Mouse (Mus musculus) heart, embryonic 11.5 days (tissue): ENCODE data around the gene Peak1. TPM values are rescaled to one million over a fixed set of nuclear protein-coding genes. Genes with fewer than 3 reads are reported as not detected.

Experiments
- ATAC-seq: fragments of 200-750 bp; cut with Nextera tagmentation; replicated peaks from 2 replicates; pipeline ENCODE4 v1.8.0; 2017; ENCODE audit warnings: moderate library complexity; ENCODE audit not compliant: insufficient number of reproducible peaks, low FRiP score, low TSS enrichment
- H3K27ac ChIP-seq: fragments of 300-500 bp; sonication (generic); 2 replicates; pipeline ENCODE4 v1.5.1; 2014; ENCODE audit warnings: mild to moderate bottlenecking, low read depth, low read length
- H3K27me3 ChIP-seq: fragments of 300-500 bp; sonication (generic); 2 replicates; pipeline ENCODE4 v1.6.1; 2014; ENCODE audit warnings: mild to moderate bottlenecking, low read length, mixed read lengths; ENCODE audit not compliant: control insufficient read depth, insufficient read depth
- H3K36me3 ChIP-seq: fragments of 300-500 bp; sonication (generic); 2 replicates; pipeline ENCODE4 v1.6.1; 2014; ENCODE audit warnings: mild to moderate bottlenecking, low read length, moderate library complexity, mixed read lengths; ENCODE audit not compliant: control insufficient read depth, insufficient read depth
- H3K4me1 ChIP-seq: fragments of 300-500 bp; sonication (generic); 2 replicates; pipeline ENCODE4 v1.6.1; 2014; ENCODE audit warnings: low read length; ENCODE audit not compliant: control insufficient read depth, insufficient read depth
- H3K4me2 ChIP-seq: fragments of 300-500 bp; sonication (generic); 2 replicates; pipeline ENCODE4 v1.6.1; 2014; ENCODE audit warnings: mild to moderate bottlenecking, moderate library complexity
- H3K4me3 ChIP-seq: fragments of 300-500 bp; sonication (generic); 2 replicates; pipeline ENCODE4 v1.5.1; 2014; ENCODE audit warnings: low read depth, low read length
- H3K9ac ChIP-seq: fragments of 300-500 bp; sonication (generic); 2 replicates; pipeline ENCODE4 v1.6.1; 2014; ENCODE audit warnings: mild to moderate bottlenecking, low read depth, low read length, moderate library complexity
- H3K9me3 ChIP-seq: fragments of 300-500 bp; sonication (generic); replicated peaks from 2 replicates; pipeline ENCODE4 v1.6.1; 2016; ENCODE audit warnings: low read length; ENCODE audit not compliant: control insufficient read depth
- WGBS: fragments of 180-500 bp; shearing (Covaris S2); extraction: QIAGEN DNeasy Blood & Tissue Kit; methylation state at CpG from one replicate; pipeline ENCODE4 v1.1.7; 2014; ENCODE audit not compliant: insufficient replicate concordance; 5-methylcytosine and 5-hydroxymethylcytosine counted together
- polyA plus RNA-seq: library from polyadenylated mRNA; unstranded; fragments of >200 nt; fragmentation: Nextera tagmentation; extraction: Ambion mirVana; gene quantifications from 2 replicates; pipeline ENCODE4 v1.2.1, GENCODE M21; 2014

Peak1 gene
- polyA plus RNA-seq: 14.4 and 16.1 TPM in 2 replicates

DNA sequence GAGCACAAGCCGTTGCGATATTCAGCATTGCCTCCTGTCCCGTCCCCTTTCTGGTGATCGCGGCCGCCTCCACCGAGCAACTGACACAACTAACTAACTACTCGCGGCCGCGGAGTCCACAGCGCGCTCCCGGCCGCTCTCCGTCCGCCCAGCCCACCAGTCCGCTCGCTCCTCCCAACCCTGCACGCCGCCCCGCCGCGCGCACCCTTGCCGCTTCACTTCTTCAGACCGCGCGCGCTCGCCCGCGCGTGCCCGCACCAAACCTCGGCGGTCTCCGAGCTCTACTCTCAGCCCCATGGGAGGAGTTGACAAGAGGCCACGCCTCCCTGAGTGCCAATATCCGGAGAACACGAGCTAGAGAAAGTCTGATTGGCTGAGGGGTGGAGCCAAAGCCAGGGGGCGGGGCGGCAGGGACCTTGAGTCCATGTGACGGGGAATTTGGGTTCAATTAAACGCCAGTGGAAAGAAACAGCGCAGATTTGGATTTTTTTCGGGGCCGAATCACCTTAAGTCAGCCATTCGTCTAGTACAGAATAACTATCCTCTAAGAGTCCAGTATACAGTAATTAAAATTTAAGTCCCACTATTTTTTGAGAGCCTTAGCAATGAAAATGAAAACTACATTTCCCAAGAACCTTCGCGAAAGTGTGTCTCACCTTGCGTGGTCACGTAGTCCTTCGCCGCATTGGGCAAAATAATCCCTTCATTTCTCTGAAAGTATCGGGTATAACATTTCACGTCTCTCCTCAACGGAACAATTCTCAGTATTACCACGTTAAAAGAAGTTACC, at the start of gene Peak1, which contains the start of gene Hmg20a:
Peak1 (minus strand) TSS at position 120 of the 790 bp plus-strand sequence.
Hmg20a (plus strand) TSS at position 662 of the 790 bp plus-strand sequence.
- Histone ChIP-seq H3K27ac (peak within 1 kb of the TSS; percentile 96), H3K4me1 (peaks cover 18% of the 10 kb centered on the region), H3K4me3 (peak within 1 kb of the TSS; percentile 76), H3K27me3 (no peaks in the 10 kb centered on the region), H3K9ac (peak within 1 kb of the TSS; percentile 88), H3K9me3 (no peaks in the 10 kb centered on the region), H3K36me3 (no peaks in the 10 kb centered on the region), H3K4me2 (peak within 1 kb of the TSS; percentile 81)
- under 1% methylated on average over 59 of the region's 59 CpGs for WGBS
- ATAC-seq: peak; percentile 94

DNA sequence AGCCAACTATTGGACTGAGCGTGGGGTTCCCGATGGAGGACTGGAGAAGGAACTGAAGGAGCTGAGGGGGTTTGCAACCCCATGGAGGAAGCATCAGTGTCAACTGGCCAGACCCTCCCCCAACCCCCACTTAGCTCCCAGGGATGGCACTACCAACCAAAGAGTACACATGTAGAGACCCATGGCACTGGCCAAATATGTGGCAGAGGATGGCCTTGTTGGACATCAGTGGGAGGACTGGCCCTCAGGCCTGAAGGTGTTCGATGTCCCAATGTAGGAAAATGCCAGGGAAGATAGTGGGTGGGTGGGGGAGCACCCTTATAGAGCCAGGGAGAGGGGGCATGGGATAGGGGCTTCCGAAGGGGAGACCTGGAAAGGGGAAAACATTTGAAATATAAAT, 48.4 kb upstream of the Peak1 start:
- no peak overlapping the region for H3K9ac ChIP-seq
- H3K4me2 ChIP-seq: no peak overlapping the region
- H3K9me3 ChIP-seq: no peaks in the 10 kb centered on the region
- H3K4me1 ChIP-seq: peaks cover 29% of the 10 kb centered on the region
- H3K27me3 ChIP-seq: no peaks in the 10 kb centered on the region
- H3K4me3 ChIP-seq: no peak overlapping the region
- no peak for ATAC-seq
- WGBS: 62% methylated on average over 4 of the region's 4 CpGs
- peaks cover 3% of the 10 kb centered on the region; the same call in 1 of the 2 replicates for H3K36me3 ChIP-seq
- H3K27ac ChIP-seq: no peak overlapping the region

DNA sequence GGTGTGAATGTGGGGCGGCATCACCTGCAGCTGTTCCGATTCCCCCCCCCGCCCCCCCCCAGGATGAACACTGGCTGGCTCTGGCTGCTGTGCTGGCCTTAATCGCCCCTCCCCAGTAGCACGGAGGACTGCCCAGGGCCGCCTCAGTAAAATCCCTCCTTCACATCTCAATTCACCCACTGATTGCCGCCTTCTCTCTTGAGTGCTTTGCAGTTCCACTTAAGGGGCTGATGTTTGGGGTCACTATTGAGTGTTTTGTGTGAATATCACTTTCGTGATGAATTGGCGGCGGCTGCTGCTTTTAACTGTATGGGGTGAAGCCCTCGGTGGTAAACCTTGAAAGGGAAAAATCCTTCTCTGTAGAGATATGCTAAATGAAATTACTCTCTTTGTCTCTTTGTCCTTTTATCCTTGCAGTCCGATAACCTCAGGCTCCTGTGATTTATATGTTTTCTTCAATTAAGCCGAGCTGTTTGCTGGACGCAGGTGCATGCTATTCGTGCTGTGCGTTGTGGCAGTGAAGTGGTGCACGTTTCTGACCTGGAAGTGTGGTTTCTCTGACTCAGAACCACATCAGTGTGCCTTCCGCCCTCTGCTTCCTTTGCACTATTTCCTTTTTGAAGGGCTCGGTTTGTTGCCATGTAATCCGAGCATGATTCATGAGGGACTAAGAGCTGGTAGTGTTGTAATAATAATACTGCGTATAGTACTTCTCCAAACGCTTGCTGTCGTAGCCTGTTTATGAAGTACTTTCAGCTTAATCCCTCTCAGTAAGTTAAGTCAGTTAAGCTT, 47.2 kb upstream of the Peak1 start:
- 58% methylated on average over 23 of the region's 23 CpGs for WGBS
- no peak for ATAC-seq
- Histone ChIP-seq H3K27ac (peak overlapping the region; percentile 42; the same call in 1 of the 2 replicates), H3K4me1 (peaks cover 23% of the 10 kb centered on the region), H3K36me3 (peaks cover 3% of the 10 kb centered on the region; the same call in 1 of the 2 replicates), H3K27me3 (no peaks in the 10 kb centered on the region), H3K9me3 (no peaks in the 10 kb centered on the region), H3K4me2 (no peak overlapping the region), H3K4me3 (no peak overlapping the region), H3K9ac (no peak overlapping the region)

DNA sequence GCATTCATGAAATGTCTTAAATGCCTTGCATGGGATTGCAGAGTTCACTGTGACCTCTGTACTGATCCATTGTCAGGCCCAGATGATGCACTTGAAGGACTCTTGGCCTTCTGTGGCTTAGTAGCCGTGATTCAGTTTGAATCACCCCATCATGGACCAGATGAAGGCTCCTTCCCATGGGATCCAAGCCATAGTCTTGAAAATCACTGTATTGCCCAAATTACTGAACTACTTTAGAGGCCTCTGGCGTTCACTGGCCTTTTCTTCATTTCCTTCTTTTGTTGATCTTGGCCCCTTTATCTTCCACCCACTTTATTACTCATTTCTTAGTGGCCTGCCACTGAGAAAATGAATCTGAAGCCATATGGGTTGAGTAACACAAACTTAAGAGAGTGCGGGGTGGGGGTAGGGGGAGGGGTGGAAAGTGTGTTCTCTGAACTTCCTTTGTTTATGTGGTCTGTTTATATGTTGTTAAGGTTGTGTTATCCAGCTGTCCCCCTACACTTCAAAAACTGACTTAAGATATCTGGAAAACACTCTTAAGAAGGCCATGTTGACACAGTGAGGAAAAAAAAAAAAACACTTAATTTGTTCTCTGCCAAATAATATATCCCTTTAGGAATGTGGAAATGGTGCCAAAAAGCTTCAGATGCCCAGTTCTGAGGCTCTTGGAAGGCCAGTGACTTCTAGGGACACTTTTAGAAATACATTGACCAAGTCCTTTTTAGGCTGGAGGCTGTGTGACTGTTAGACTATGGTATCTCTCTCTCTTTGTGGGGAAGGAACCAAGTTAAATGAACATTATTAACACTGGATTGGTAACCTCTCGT, 46.0 kb upstream of the Peak1 start:
- WGBS: 54% methylated on average over 4 of the region's 4 CpGs
- Histone ChIP-seq H3K4me1 (peaks cover 22% of the 10 kb centered on the region), H3K4me2 (no peak overlapping the region), H3K36me3 (peaks cover 3% of the 10 kb centered on the region; the same call in 1 of the 2 replicates), H3K27me3 (no peaks in the 10 kb centered on the region), H3K9ac (no peak overlapping the region), H3K27ac (peak overlapping the region; percentile 42; the same call in 1 of the 2 replicates), H3K4me3 (no peak overlapping the region), H3K9me3 (no peaks in the 10 kb centered on the region)
- ATAC-seq: no peak

DNA sequence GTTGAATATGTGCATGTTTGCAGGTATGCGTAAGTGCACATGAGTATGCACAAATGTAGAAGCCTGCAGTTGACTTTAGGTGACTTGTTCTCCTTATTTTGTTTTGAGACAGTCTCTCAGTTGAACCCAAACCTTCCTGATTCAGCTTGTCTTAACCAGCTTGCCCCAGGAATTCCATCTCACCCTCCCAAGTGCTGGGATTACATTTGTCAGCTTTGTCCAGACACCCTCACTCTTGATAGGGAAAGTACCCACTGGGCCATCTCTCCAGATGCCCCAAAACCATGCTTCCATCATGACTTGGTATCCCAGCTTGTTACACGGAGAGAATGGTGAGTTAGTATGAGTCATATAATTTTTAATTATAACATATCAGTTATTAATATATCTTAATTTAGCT, 45.2 kb upstream of the Peak1 start:
- no peaks in the 10 kb centered on the region for H3K9me3 ChIP-seq
- H3K36me3 ChIP-seq: peaks cover 3% of the 10 kb centered on the region; the same call in 1 of the 2 replicates
- H3K27ac ChIP-seq: no peak overlapping the region
- no peak overlapping the region for H3K4me2 ChIP-seq
- H3K9ac ChIP-seq: no peak overlapping the region
- peaks cover 22% of the 10 kb centered on the region for H3K4me1 ChIP-seq
- no peak for ATAC-seq
- 84% methylated on average over 2 of the region's 2 CpGs for WGBS
- H3K27me3 ChIP-seq: no peaks in the 10 kb centered on the region
- no peak overlapping the region for H3K4me3 ChIP-seq

DNA sequence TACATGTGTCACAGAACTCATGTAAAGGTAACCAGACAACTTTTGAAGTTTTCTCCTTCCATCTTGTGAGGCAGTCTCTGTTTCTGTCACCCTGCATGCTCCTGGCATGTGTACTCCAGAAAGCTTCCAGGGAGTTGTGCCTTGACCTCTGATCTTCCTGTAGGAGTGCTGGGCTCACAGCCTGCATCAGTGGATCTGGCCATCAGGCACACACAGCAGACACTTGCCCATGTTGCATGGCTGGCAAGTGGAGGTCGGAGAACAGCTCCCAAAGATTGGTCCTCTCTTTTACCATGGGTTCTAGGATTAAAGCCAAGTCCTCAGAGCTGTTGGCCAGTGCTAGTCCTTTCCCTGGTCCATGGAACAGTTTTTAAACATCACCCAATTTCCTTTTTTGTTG, 44.7 kb upstream of the Peak1 start:
- WGBS: 91% methylated on average over 1 of the region's 1 CpGs

DNA sequence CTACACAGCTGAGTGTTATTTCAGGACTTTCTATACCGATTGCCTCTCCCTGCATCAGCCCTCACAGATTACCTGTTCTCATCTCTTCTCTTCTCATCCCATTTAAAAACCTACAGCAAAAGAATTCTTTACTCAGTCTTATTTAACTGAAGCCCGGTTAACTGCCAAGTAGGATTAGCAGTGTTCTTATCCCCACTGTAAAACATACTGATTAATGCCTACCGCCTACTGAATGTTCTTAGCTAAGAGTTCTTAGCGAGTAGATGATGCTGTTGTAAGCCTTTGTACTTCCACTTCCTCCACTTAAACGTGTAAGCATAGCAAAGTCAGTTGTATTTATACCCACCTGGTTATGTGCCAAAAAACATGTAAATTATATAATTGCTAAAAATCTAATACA, 43.1 kb upstream of the Peak1 start:
- Histone ChIP-seq H3K9ac (no peak overlapping the region), H3K27me3 (no peaks in the 10 kb centered on the region), H3K4me2 (no peak overlapping the region), H3K4me3 (no peak overlapping the region), H3K27ac (no peak overlapping the region), H3K36me3 (peaks cover 5% of the 10 kb centered on the region), H3K4me1 (peaks cover 18% of the 10 kb centered on the region), H3K9me3 (no peaks in the 10 kb centered on the region)
- no peak for ATAC-seq
- WGBS: 84% methylated on average over 5 of the region's 5 CpGs

More for the DNA sequence above, 44.7 kb upstream of the Peak1 start:
- Histone ChIP-seq H3K27ac (no peak overlapping the region), H3K27me3 (no peaks in the 10 kb centered on the region), H3K9me3 (no peaks in the 10 kb centered on the region), H3K4me1 (peaks cover 22% of the 10 kb centered on the region), H3K9ac (no peak overlapping the region), H3K4me2 (no peak overlapping the region), H3K36me3 (no peaks in the 10 kb centered on the region), H3K4me3 (no peak overlapping the region)
- no peak for ATAC-seq

DNA sequence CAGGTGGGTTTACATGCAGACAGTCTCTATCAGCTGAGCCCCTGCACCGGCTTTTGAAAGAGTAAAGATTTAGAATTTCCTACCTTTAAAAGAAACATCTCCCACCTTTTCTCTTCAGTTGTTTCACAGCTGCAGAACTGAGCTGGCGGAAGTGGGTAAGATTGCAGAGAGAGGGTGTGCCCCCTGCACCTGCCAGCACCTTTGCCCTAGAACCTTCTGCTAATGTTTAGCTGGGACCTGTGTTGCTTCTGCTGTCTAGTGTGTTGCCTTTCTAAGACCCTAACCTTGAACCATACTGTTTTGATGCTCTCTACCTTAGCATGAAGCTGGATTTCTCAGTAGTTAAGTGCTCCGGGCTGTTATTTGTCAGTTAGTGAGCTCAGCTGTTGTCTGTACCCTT, 38.6 kb upstream of the Peak1 start:
- Histone ChIP-seq H3K27ac (no peak overlapping the region), H3K9ac (no peak overlapping the region), H3K9me3 (no peaks in the 10 kb centered on the region), H3K4me2 (no peak overlapping the region), H3K4me3 (no peak overlapping the region), H3K4me1 (no peaks in the 10 kb centered on the region), H3K36me3 (peaks cover 5% of the 10 kb centered on the region), H3K27me3 (no peaks in the 10 kb centered on the region)
- ATAC-seq: no peak
- 85% methylated on average over 3 of the region's 3 CpGs for WGBS
